In genomic region chr2:14229149-14229548, GRCm38 (mm10) we compare ENCODE assay signal across 11 mouse cellular contexts. TPM values are rescaled to one million over a fixed set of nuclear protein-coding genes. Genes with fewer than 3 reads are reported as not detected.
DNase-seq lines count a peak whose midpoint lies in the region; ATAC-seq and TF ChIP-seq lines count a peak whose summit lies in the region.
"Had no signal": no experiment of that assay in that cellular context is flagged by ENCODE, and none has a peak within 500 bp of the region (broad histone marks: within the 10 kb centered on the region; RNA-seq: fewer than 3 reads in every experiment).

Mrc1 (plus strand) TSS chr2:14229392.

- no peak within 1 kb of the TSS for H3K27ac ChIP-seq in limb, embryonic 14.5 days (replicated peaks; ENCODE audit: low read depth, low read length)
- no peak within 1 kb of the TSS for H3K27ac ChIP-seq in limb, embryonic 10.5 days
- peak within 1 kb of the TSS; percentile 60 for H3K27ac ChIP-seq in liver, postnatal 0 days (ENCODE audit: low read depth)
- H3K27ac ChIP-seq: midbrain, embryonic 12.5 days had no signal

- no peaks in the 10 kb centered on the region for H3K27me3 ChIP-seq in limb, embryonic 14.5 days (ENCODE audit: control insufficient read depth, insufficient read depth, low read length)
- no peaks in the 10 kb centered on the region for H3K27me3 ChIP-seq in limb, embryonic 10.5 days (ENCODE audit: low read depth, poor library complexity, severe bottlenecking)
- H3K27me3 ChIP-seq in liver, postnatal 0 days (ENCODE audit: insufficient read depth, low read length): no peaks in the 10 kb centered on the region
- H3K27me3 ChIP-seq: midbrain, embryonic 12.5 days had no signal

- H3K4me3 ChIP-seq in limb, embryonic 14.5 days (replicated peaks; ENCODE audit: low read length): no peak within 1 kb of the TSS
- H3K4me3 ChIP-seq in limb, embryonic 10.5 days: no peak within 1 kb of the TSS
- peak within 1 kb of the TSS; percentile 29 for H3K4me3 ChIP-seq in liver, postnatal 0 days (ENCODE audit: low read depth, low read length)
- H3K4me3 ChIP-seq: midbrain, embryonic 12.5 days had no signal

- TF ChIP-seq POLR2A in limb, embryonic 14.5 days (IDR thresholded peaks at IDR 0.05; ENCODE audit: borderline replicate concordance, extremely low read depth, insufficient read depth, insufficient read length): no peak

- no peak for DNase-seq in limb, embryonic 14.5 days (ENCODE audit: low spot score)
- DNase-seq in limb, embryonic 10.5 days (ENCODE audit: low spot score): no peak
- no peak for DNase-seq in adrenal gland, postnatal 36 days
- no peak for DNase-seq in heart, adult 8-10 months (ENCODE audit: low spot score)
- DNase-seq in liver, postnatal 0 days: no peak
- DNase-seq in embryo, embryonic 10 days (ENCODE audit: low spot score): no peak
- no peak for DNase-seq in layer of hippocampus, postnatal 25 days (ENCODE audit: extremely low spot score in 1 of 2, low spot score in 1 of 2)
- DNase-seq in thymus, postnatal 0 days (ENCODE audit: low spot score): no peak
- DNase-seq: forebrain, postnatal 0 days; layer of hippocampus, postnatal 36 days had no signal

- no peaks in the 10 kb centered on the region for H3K36me3 ChIP-seq in limb, embryonic 14.5 days (ENCODE audit: control insufficient read depth, insufficient read depth, low read length)
- H3K36me3 ChIP-seq in limb, embryonic 10.5 days: no peaks in the 10 kb centered on the region
- H3K36me3 ChIP-seq in liver, postnatal 0 days (replicated peaks; ENCODE audit: insufficient read depth, low read length): no peaks in the 10 kb centered on the region
- H3K36me3 ChIP-seq: midbrain, embryonic 12.5 days had no signal

- no peaks in the 10 kb centered on the region for H3K9me3 ChIP-seq in limb, embryonic 14.5 days (ENCODE audit: control insufficient read depth, low read length)
- H3K9me3 ChIP-seq in limb, embryonic 10.5 days (replicated peaks): no peaks in the 10 kb centered on the region
- H3K9me3 ChIP-seq in liver, postnatal 0 days (ENCODE audit: low read length): no peaks in the 10 kb centered on the region
- H3K9me3 ChIP-seq: midbrain, embryonic 12.5 days had no signal

- no peak within 1 kb of the TSS for H3K4me2 ChIP-seq in limb, embryonic 14.5 days (replicated peaks; ENCODE audit: low read depth, low read length, severe bottlenecking)
- H3K4me2 ChIP-seq in liver, postnatal 0 days (ENCODE audit: low read depth, low read length): peak within 1 kb of the TSS; percentile 38
- H3K4me2 ChIP-seq: midbrain, embryonic 12.5 days had no signal

- no peak for ATAC-seq in limb, embryonic 14.5 days (ENCODE audit: low FRiP score, low read depth)
- 0 out of 2 replicates have a peak, but pooled peaks have one; percentile 23 for ATAC-seq in liver, postnatal 0 days
- ATAC-seq: forebrain, postnatal 0 days had no signal

- H3K9ac ChIP-seq in limb, embryonic 14.5 days (ENCODE audit: low read depth, low read length, severe bottlenecking): no peak within 1 kb of the TSS
- H3K9ac ChIP-seq in liver, postnatal 0 days (replicated peaks): peak within 1 kb of the TSS; percentile 35
- H3K9ac ChIP-seq: forebrain, postnatal 0 days; midbrain, embryonic 12.5 days had no signal

- TF ChIP-seq EP300 in liver, postnatal 0 days (IDR thresholded peaks at IDR 0.05; ENCODE audit: low read depth): no peak

- 55% methylated on average over 3 of the region's 3 CpGs for WGBS in limb, embryonic 14.5 days
- 58% methylated on average over 3 of the region's 3 CpGs for WGBS in limb, embryonic 10.5 days
- WGBS in liver, postnatal 0 days (ENCODE audit: insufficient replicate concordance): 31% methylated on average over 3 of the region's 3 CpGs

- TF ChIP-seq CTCF in liver, postnatal 0 days (IDR thresholded peaks at IDR 0.05; ENCODE audit: low read depth): no peak

- H3K4me1 ChIP-seq in limb, embryonic 14.5 days (ENCODE audit: control insufficient read depth, insufficient read depth, low read length): no peaks in the 10 kb centered on the region
- H3K4me1 ChIP-seq in limb, embryonic 10.5 days: no peaks in the 10 kb centered on the region
- no peaks in the 10 kb centered on the region for H3K4me1 ChIP-seq in liver, postnatal 0 days (ENCODE audit: insufficient read depth)
- H3K4me1 ChIP-seq: midbrain, embryonic 12.5 days had no signal

RNA-seq across cellular contexts. Expression of gene Mrc1, which starts in this region (rescaled TPM):
- 9.9 and 11.8 TPM in 2 replicates for polyA plus RNA-seq in limb, embryonic 14.5 days (2012; rRNA removed)
- 12.7 and 14.9 TPM in 2 replicates for polyA plus RNA-seq in limb, embryonic 14.5 days (2014; fragmentation: Nextera tagmentation; extraction: Ambion mirVana)
- 1.2 and 1.4 TPM in 2 replicates for polyA plus RNA-seq in limb, embryonic 10.5 days (2016; fragmentation: Nextera tagmentation; extraction: Ambion mirVana)
- 10 to 100 TPM; 19.6 to 27.8 TPM for total RNA-seq in adrenal gland, postnatal 36 days (2021)
- total RNA-seq in heart, adult 8-10 months (2022): 10 to 100 TPM in 3 of 4 experiments, 1 to 10 TPM in 1; 9.3 to 15.8 (median 11.2) TPM
- polyA plus RNA-seq in liver, postnatal 0 days (2015; fragmentation: Nextera tagmentation; extraction: Ambion mirVana): 13.6 and 14.5 TPM in 2 replicates
- total RNA-seq in layer of hippocampus, postnatal 25 days (2021): 1 to 10 TPM; 3.7 TPM
- polyA plus RNA-seq in thymus, postnatal 0 days (2015; fragmentation: Nextera tagmentation; extraction: Ambion mirVana): 5.1 and 5.7 TPM in 2 replicates
